Mouse (Mus musculus) left cerebral cortex, postnatal 4 days (tissue): ENCODE data around the gene Hk1. TPM values are rescaled to one million over a fixed set of nuclear protein-coding genes. Genes with fewer than 3 reads are reported as not detected.

Source experiments
- DNase-seq: peaks from one replicate; pipeline ENCODE4 v3.0.0-alpha.2; 2022
- intact Hi-C: fragments of 180-260 bp; cut with DNase I; formaldehyde crosslinking; loops from one replicate; pipeline ENCODE4 v1.15.1; 2025
- total RNA-seq, 2 experiments: library from RNA; stranded (reverse); gene quantifications; 2 replicates each; pipeline ENCODE4 v1.2.3; 2021

The Hk1 gene
- total RNA-seq, 2 experiments from 2014 or later = 239 to 253 TPM

GRCm38 (mm10) chr10:62230708-62231394 lies 148.9 kb downstream of the Hk1 start, which contains the start of gene Tspan15:
TSS of gene Tspan15 (minus strand) at chr10:62231251.
- peak; percentile 92 for DNase-seq
- intact Hi-C loops = no loop called here

GRCm38 (mm10) chr10:62228126-62228525 lies 151.6 kb downstream of the Hk1 start:
- peak; percentile 21 for DNase-seq
- intact Hi-C loops = no loop called here

GRCm38 (mm10) chr10:62225839-62226238 lies 153.9 kb downstream of the Hk1 start:
- DNase-seq = no peak
- intact Hi-C loops = no loop called here

GRCm38 (mm10) chr10:62224231-62224630 lies 155.5 kb downstream of the Hk1 start:
- intact Hi-C loops = no loop called here
- no peak for DNase-seq

GRCm38 (mm10) chr10:62222777-62223176 lies 156.9 kb downstream of the Hk1 start:
- no peak for DNase-seq
- intact Hi-C loops = no loop called here

- DNase-seq = no peak
- intact Hi-C loops = no loop called here
These were observed 158.1 kb downstream of the Hk1 start for GRCm38 (mm10) chr10:62221647-62222046.

- intact Hi-C loops = no loop called here
- no peak for DNase-seq
These were observed 158.8 kb downstream of the Hk1 start for GRCm38 (mm10) chr10:62220732-62221514.

Other genes with a start within 250 kb of the Hk1 start
- not detected for gene Neurog3, start 246.8 kb downstream of the Hk1 start, total RNA-seq
- gene Fam241b, start 236.0 kb downstream of the Hk1 start, total RNA-seq = 10 to 100 TPM; 77.9 to 92.9 TPM
- 1 to 10 TPM; 5.1 to 6.0 TPM for gene Tspan15, start 148.7 kb downstream of the Hk1 start, total RNA-seq
- not detected for gene Tacr2, start 127.5 kb downstream of the Hk1 start, total RNA-seq
- 1 to 10 TPM in 1 of 2 experiments, under 1 TPM in 1; 0.82 to 1.1 TPM for gene Hkdc1, start 42.6 kb upstream of the Hk1 start, total RNA-seq
- 1 to 10 TPM; 1.2 TPM for gene 4930507D05Rik, start 69.6 kb upstream of the Hk1 start, total RNA-seq
- 10 to 100 TPM; 22.4 to 23.6 TPM for gene Supv3l1, start 69.8 kb upstream of the Hk1 start, total RNA-seq
- 10 to 100 TPM; 37.4 to 41.2 TPM for gene Vps26a, start 106.9 kb upstream of the Hk1 start, total RNA-seq
- gene Srgn, start 147.5 kb upstream of the Hk1 start, total RNA-seq = 1 to 10 TPM; 6.1 to 9.0 TPM
- 10 to 100 TPM; 88.7 to 90.0 TPM for gene Kif1bp, start 198.5 kb upstream of the Hk1 start, total RNA-seq
- 10 to 100 TPM; 49.8 to 53.9 TPM for gene Ddx21, start 222.4 kb upstream of the Hk1 start, total RNA-seq